Mouse (Mus musculus) lung, postnatal 10 days (tissue): Measurements from ENCODE around the gene Amacr.

Source experiments
- DNase-seq: peaks from one replicate; pipeline ENCODE4 v3.0.0; 2021

The Amacr gene

DNA sequence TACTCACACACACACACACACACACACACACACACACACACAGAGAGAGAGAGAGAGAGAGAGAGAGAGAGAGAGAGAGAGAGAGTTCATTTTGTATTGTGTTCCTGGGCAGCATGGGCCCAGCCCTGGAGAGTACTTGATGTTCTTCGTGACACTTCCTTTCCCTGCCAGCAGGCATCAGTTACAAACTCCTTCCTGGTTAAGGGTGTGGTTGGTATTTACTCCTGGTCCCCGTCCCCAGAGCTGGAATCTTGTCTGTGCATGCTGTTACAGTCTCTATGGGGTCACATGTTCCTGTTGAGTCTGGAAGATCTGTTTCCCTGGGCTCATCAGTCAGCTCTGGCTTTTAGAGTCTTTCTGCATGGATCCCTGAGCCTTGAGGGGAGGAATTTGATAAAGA, 8.9 kb downstream of the Amacr start:
- no peak for DNase-seq

DNA sequence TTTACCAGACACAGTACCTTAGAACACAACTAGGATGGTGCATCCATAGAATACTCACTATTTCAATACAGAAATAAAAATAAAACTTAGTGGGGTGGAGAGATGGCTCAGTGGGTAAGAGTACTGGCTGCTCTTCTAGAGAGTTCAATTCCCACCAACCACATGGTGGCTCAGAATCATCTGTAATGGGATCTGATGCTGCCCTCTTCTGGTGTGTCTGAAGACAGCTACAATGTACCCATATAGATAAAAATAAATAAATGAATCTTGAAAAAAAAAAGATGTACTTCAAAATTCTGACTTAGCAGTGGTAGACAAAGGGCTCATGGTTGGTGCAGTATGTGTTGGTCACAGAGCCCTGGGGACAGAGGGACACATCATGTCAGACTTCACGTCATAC, 10.0 kb downstream of the Amacr start:
- no peak for DNase-seq

DNA sequence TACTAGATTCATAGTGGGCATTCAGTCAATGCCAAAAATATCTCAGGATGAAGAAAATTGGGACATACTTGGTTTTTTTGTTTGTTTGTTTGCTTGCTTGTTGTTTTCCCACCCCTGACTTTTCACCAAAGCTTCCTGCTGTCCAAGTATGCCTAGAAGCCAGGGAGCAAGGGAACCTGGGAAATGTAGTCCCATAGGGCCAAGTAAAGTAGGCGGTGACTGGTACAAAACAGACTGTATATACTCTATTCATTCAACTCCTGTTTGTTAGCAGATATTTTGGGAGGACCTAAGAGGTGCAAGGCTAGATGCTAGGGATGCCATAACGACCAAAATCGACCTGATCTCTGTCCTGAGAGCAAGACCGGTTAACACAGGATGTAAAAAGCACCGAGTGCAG, 18.3 kb downstream of the Amacr start:
- DNase-seq, result no peak

DNA sequence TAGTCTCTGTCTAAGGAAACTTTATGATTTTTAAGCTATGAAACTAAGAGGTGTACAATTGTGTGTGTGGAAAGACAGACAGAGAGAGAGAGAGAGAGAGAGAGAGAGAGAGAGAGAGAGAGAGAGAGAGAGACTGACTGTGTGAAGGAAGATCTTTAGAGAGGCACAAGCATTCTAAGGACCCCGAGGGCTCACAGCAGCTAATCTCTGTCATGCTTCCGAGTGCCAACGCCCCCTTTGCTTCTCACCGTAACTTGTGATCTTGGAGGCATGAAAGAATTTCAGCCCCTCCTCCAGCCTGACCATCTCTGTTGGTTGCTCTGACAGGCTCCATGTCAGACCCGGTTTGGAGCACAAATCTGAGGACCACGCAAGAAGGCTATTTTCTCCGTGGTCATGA, 18.9 kb downstream of the Amacr start, which contains the start of gene Slc45a2:
Gene Slc45a2, plus strand, starts transcription at position 301 of the 400 bp plus-strand sequence.
- no peak for DNase-seq

DNA sequence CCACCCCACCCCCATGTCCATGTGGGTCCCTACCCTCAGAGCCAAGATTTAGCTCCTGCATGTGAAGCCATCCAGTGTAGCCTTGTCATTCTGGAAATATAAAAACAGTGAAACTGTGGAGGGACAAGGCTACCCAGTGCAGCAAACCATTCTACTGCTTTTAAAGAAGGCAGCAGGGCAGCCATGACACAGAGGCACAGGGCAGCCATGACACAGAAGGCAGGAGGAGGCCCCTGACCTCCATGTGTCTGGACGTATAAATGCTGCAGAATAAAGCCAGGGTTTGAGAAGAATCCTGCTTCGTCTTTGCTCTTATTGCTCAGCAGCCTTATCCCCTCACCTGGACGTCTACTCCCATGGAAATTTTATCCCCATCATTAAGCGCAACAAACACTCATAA, 22.2 kb downstream of the Amacr start:
- no peak for DNase-seq

DNA sequence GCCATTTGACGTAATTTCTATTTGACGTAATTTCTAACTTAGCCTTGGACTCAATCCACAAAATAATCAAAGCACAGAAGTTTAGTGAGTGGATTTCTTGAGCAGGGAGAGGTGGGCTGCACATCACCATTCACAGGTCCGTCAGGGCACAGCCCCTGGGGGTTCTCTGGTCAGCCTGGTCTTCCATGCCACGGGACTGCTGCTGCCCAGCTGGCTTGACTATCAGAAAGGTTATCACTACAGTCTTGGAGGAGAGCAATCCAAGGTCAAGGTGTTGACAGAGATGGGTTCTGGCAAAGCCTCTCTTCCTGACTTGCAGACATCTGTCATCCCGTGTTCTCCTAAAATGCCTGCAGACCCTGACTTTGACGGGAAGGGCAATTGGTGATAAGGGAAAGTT, 23.1 kb downstream of the Amacr start:
- DNase-seq, result no peak

DNA sequence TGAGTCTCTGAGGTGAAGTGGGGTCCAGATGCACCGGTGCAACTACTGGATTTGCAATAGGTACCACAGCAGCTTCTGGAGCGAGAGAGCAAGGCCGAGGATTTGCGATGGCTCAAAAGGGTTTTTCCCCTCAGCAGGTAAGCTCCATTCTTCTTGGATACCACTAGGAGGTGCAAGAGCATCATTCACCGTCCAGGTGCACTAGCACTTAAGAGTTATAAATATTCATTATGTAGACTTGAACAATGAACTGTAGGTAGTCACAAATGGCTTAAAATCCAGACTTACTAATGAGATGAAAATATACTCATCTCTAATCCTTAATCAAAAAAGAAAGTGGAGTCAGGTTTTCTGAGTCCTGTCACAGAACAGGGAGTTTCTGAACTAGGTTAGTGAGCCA, 27.2 kb downstream of the Amacr start:
- no peak for DNase-seq

DNA sequence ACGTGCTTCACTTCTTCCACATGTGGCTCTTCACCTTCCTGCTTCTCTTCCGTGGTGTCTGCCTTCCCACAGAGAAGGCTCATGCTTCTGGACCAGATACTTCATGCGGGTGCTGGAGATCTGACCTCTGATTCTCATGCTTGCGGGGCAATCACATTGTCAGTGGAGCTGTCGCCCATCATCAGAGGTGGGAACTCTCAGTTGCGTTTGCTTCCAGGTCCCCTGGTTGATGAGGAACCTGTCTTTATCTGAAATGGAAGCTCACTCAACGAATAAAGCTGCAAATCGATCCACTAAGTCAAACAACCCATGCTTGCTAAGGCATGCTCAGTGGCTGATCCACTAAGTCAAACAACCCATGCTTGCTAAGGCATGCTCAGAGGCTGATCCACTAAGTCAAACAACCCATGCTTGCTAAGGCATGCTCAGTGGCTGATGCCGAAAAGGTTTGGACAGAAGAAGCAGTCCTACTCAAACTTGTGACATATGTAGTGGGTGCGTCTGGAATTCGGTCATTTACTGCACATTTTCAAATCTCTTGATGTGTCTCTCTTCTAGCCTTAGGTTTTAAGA, 29.5 kb downstream of the Amacr start:
- no peak for DNase-seq

DNA sequence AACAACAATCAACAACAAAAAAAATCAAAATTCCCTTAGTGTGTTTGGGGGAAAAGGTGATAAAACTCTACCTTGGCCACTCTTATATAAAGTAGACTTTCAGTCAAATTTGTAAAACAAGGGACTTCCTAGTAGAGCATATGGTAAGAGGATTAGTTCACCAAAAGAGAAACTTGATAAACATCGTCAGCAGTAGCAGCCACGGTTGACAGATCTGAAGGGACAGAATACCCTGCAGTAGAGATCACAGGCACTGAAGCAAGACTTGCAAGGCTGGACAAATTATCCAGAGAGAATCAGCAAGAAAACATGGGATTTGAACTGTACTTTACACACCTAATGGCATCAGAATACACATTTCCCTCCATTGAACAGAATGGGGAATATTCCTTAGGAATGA, 33.4 kb downstream of the Amacr start:
- no peak for DNase-seq

DNA sequence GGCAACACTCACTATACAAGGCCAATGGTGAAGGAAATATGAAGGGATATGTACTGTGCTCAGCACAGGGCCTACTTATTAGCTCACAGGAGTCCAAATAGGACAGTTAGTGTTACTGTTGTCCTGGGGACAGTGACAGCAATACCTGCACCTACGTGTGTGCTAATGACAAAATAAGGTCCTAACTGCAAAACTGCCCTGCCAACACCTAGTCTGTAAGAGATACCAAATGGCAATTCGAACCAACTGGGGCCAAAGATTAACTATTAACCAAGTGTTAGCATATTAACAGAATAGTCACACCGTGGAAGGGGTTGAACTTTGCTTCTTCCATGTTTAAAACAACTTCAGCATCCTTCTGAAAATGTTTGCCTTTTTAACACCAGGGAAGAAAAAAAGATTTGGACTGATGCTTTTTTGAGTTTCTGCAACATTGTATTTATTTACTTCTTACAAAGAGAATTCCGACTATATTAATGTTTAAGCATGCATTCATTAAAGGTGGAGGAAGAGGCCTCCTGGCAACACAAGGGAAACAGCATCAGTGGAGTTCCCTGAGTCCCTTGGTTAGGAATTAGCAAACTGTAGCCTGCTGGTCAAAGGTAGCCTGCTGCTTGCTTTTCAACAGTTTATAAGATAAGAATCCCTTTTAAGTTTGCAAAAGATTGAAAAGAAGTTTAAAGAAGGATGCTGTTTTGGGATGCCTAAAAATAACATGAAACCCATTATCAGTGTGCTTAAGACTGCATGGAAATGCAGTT, 45.4 kb downstream of the Amacr start:
- no peak for DNase-seq

DNA sequence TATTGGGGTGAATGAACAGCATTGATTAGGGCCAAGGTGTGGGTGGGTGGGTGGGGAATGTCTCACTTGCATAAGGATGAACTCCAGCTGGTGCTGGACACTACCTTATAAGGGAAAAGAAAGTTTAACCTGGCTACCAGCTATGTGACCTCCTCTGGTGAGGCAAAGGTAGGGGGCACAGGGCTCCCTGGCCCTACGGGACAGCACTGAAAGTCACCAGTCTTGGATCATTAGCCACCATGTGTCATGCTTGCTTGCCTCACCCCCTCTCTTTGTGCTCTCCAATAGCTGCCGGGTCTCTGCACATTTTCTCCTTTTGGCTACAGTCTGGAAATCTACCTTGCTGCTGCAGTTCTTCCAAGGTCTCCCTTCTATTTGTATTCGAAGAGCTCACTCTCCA, 48.6 kb downstream of the Amacr start:
- no peak for DNase-seq

DNA sequence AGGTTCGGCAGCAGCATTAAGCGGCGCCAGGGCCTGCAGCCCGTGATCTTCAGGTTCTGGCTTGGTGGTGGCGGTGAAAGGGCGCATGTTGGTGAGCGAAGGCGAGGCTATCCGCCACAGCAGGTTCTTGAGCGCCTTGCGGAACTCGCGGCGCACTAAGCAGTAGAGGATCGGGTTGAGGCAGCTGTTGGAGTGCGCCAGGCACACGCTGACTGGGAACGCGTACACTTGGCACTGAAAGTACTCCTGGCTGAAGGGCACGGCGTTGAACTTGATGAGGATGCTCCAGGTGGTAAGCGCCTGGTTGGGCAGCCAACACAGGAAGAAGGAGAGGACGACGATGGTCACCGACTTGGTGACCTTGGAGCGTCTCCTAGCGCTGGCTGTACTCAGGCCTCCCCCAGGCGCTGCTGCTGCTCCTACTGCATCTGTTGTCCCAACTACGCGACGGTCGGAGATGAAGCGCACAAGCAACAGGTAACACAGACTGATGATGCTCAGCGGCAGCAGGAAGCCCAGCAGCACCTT, 54.5 kb downstream of the Amacr start:
- no peak for DNase-seq

DNA sequence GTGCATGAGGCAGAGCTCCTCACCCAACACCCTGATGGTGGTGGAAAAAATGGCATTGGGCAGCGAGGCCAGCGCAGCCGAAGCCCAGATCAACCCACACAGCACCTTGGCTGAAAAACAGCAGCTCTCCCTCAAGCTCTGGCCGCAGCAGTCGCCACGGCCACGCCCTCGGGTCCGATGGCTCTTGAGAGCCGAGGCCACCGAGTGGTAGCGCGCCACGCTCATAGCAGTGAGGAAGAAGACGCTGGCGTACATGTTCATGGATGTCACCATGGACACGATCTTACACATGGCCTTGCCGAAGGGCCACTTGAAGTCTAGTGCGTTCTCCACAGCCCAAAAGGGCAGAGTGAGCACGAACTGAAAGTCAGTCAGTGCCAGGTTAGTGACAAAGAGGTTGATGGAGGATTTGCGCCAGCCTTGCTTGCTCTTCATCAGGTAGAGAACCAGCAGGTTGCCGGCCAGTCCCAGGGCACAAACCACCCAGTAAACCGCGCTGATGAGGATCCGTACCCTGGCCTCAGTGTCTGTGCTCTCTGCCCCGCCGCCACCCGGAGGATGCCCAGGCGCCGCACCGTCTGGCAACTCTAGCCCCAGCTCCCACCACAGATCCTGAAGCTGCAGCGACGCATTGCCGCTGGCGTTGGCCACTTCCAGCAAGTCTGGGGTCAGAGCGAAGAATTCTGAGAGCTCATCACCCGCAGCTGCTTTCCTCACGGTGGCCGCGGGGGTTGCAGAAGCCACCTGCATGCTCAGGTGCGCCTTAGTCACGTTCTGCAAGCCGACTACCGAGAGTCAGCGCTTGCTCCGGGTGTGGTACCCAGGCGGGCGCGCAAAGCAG, 55.2 kb downstream of the Amacr start:
- no peak for DNase-seq

DNA sequence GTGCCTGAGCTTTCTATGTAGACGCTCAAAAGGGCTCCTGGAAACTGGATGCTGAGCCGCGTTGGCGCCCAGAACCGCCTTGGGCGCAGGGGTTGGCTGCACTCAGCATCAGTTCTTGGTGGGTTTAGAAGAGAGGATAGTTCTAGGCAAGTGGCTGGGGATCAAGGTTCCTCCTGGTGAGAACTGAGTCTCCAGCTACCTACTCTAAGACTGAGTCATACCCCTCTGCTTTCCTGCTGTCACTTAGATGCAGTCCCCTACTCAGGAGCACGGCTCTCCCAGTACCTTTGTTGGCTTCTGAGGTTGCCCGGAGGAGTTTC, 55.8 kb downstream of the Amacr start:
- DNase-seq, result no peak

DNA sequence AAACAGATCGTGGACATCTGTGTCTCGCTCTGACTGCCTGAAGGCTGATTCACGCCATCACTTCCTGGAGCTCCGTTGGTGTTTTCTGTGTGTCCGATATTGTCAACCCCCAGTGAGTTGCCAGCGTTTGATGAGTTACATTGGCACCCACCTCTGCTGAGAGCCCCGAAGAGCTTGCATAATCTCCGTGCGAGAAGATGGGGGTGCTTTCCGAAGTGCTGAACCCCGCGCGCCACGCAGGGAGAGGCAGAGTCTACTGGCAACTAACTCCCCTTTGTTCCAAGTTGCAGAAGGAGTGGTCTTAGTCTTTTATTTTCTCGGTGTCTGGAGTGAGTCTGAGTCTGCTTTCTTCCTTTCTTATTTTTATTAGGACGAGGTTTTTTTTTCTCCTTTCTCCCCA, 56.2 kb downstream of the Amacr start, which contains the start of gene Rxfp3:
Gene Rxfp3, minus strand, starts transcription at position 281 of the 400 bp plus-strand sequence.
- DNase-seq, result no peak

DNA sequence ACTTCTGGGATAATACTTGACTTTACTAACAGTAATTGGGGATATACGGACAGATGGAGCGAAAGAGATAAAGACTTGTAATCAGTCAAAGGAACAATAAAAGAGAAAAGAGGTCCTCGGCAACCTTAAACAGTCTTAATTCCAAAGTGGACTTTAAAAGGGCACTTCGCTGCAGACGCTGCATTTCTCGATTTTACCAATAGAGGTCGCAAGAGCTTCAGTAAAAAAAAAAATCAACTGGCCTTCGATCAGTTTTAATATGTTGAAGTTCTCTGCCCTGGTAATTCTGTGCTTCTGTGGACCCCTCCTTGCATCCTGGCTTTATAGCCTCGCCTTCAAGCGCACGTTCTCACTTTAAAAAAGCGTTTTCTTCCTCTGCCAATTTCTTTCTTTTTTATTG, 56.9 kb downstream of the Amacr start:
- DNase-seq, result peak; percentile 63

DNA sequence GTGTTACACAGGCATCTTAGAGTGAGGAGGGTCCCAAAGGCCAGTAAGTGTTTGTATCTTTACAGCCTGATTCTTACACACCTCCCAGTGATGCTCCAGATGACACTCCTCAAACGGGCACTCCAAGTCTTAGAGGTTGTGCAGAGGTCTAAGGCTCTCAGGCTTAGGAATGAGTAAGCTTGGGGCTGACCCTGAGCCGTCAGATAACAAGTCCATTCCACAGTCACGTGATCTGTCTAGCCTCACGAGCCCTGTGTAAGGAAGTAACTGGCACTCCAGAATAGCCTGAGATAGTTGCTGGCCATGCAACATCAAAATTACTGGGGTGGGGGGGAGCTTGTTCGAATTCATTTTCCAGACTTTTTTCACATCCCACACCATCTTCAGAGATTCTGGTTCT, 58.5 kb downstream of the Amacr start:
- DNase-seq, result no peak

DNA sequence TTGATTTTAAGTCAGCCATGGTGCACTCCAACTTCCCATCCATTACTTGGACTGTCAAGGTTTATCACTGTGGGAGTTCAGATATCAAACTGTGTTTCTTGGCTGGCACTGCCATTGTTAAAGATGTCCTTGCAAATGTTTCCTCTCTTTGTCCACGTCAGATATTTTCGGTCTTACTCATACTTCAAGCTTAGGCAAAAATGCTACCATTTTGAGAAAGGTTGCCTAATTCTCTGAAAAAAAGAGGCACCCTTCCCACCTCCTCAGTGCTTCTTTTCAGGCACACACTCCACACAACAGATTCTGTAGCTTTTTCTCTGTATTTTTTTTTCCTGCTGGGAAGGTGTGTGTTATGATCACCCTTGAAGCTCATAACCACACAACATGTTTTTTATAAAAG, 59.7 kb downstream of the Amacr start:
- DNase-seq, result no peak

DNA sequence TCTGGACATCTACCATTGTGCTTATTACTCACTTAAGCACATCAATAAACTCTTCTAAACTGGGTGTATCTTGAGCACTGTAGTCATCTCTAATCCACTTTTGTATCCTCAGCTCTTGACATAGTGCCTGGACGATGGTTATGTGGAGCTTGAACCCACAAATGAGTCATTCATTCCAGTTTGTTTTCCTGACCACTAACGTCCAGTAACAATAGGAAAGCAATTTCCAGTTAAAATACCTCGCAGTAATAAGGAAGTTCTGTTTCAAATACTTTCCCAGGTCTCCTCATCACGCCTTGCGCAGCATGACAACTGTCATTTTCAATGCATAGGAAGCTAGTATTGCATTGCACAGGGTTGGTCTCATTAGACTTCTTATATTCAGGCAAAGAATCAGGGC, 61.3 kb downstream of the Amacr start:
- DNase-seq, result no peak
